Mouse (Mus musculus) liver, embryonic 16.5 days (tissue): ENCODE data around the gene Zc3hav1l. TPM values are rescaled to one million over a fixed set of nuclear protein-coding genes. Genes with fewer than 3 reads are reported as not detected.

ENCODE experiments used
- ATAC-seq: fragments of 200-750 bp; cut with Nextera tagmentation; 2 replicates; pipeline ENCODE4 v1.8.0; 2017; ENCODE audit warnings: low read depth, mild to moderate bottlenecking, moderate number of reproducible peaks, moderate library complexity
- H3K27ac ChIP-seq: fragments of 300-500 bp; sonication (generic); 2 replicates; pipeline ENCODE4 v1.5.1; 2014; ENCODE audit warnings: mild to moderate bottlenecking, low read length
- H3K27me3 ChIP-seq: fragments of 300-500 bp; sonication (generic); 2 replicates; pipeline ENCODE4 v1.6.1; 2014; ENCODE audit warnings: low read depth, low read length, mixed read lengths; ENCODE audit not compliant: control insufficient read depth, insufficient read depth
- H3K36me3 ChIP-seq: fragments of 300-500 bp; sonication (generic); 2 replicates; pipeline ENCODE4 v1.6.1; 2014; ENCODE audit warnings: mild to moderate bottlenecking; ENCODE audit not compliant: control insufficient read depth, insufficient read depth
- H3K4me1 ChIP-seq: fragments of 300-500 bp; sonication (generic); 2 replicates; pipeline ENCODE4 v1.6.1; 2014; ENCODE audit warnings: low read depth, low read length, mixed read lengths; ENCODE audit not compliant: control insufficient read depth
- H3K4me2 ChIP-seq: fragments of 300-500 bp; sonication (generic); 2 replicates; pipeline ENCODE4 v1.6.1; 2014; ENCODE audit warnings: low read depth, low read length, mixed read lengths
- H3K4me3 ChIP-seq: fragments of 300-500 bp; sonication (generic); 2 replicates; pipeline ENCODE4 v1.5.1; 2014; ENCODE audit warnings: low read depth, mild to moderate bottlenecking, low read length
- H3K9ac ChIP-seq: fragments of 300-500 bp; sonication (generic); 2 replicates; pipeline ENCODE4 v1.6.1; 2014; ENCODE audit warnings: low read depth, low read length
- H3K9me3 ChIP-seq: fragments of 300-500 bp; sonication (generic); replicated peaks from 2 replicates; pipeline ENCODE4 v1.6.1; 2016; ENCODE audit warnings: low read length; ENCODE audit not compliant: control insufficient read depth
- WGBS: fragments of 180-500 bp; shearing (Covaris S2); extraction: QIAGEN DNeasy Blood & Tissue Kit; methylation state at CpG from one replicate; pipeline ENCODE4 v1.1.7; 2014; ENCODE audit not compliant: insufficient replicate concordance; 5-methylcytosine and 5-hydroxymethylcytosine counted together
- polyA plus RNA-seq: library from polyadenylated mRNA; unstranded; fragments of >200 nt; fragmentation: Nextera tagmentation; extraction: Ambion mirVana; gene quantifications from 2 replicates; pipeline ENCODE4 v1.2.1, GENCODE M21; 2015

Gene Zc3hav1l
- polyA plus RNA-seq, 1 experiment from 2014 or later = 1.4 TPM

- no peak for ATAC-seq
- no peak overlapping the region for H3K27ac ChIP-seq
- H3K27me3 ChIP-seq = peaks cover 32% of the 10 kb centered on the region
- no peak overlapping the region for H3K4me2 ChIP-seq
- no peaks in the 10 kb centered on the region for H3K9me3 ChIP-seq
- peaks cover 6% of the 10 kb centered on the region; the same call in 1 of the 2 replicates for H3K4me1 ChIP-seq
- no peak overlapping the region for H3K4me3 ChIP-seq
- no peak overlapping the region for H3K9ac ChIP-seq
- 26% methylated on average over 4 of the region's 4 CpGs for WGBS
- H3K36me3 ChIP-seq = no peaks in the 10 kb centered on the region
These were observed 42.3 kb downstream of the Zc3hav1l start for GRCm38 (mm10) chr6:38256793-38257192.

- H3K4me1 ChIP-seq = peaks cover 6% of the 10 kb centered on the region; the same call in 1 of the 2 replicates
- H3K27ac ChIP-seq = no peak overlapping the region
- H3K9ac ChIP-seq = no peak overlapping the region
- H3K4me3 ChIP-seq = no peak overlapping the region
- no peak for ATAC-seq
- H3K36me3 ChIP-seq = no peaks in the 10 kb centered on the region
- H3K9me3 ChIP-seq = no peaks in the 10 kb centered on the region
- H3K27me3 ChIP-seq = peaks cover 32% of the 10 kb centered on the region
- 58% methylated on average over 2 of the region's 2 CpGs for WGBS
- H3K4me2 ChIP-seq = no peak overlapping the region
These were observed 43.3 kb downstream of the Zc3hav1l start for GRCm38 (mm10) chr6:38255794-38256193.

- peak; percentile 97 for ATAC-seq
- H3K36me3 ChIP-seq = no peaks in the 10 kb centered on the region
- under 1% methylated on average over 99 of the region's 118 CpGs for WGBS
These were observed 45.1 kb downstream of the Zc3hav1l start, which contains the start of gene D630045J12Rik for GRCm38 (mm10) chr6:38253736-38254641. TSS of gene D630045J12Rik (minus strand) at chr6:38254009.

GRCm38 (mm10) chr6:38252766-38253735 lies 46.0 kb downstream of the Zc3hav1l start:
- H3K27me3 ChIP-seq = peaks cover 32% of the 10 kb centered on the region
- peak overlapping the region; percentile 64 for H3K4me3 ChIP-seq
- WGBS = 17% methylated on average over 19 of the region's 19 CpGs
- peak overlapping the region; percentile 88 for H3K4me2 ChIP-seq
- H3K9me3 ChIP-seq = no peaks in the 10 kb centered on the region
- no peak overlapping the region for H3K27ac ChIP-seq
- peak overlapping the region; percentile 57; the same call in 1 of the 2 replicates for H3K9ac ChIP-seq
- peaks cover 6% of the 10 kb centered on the region; the same call in 1 of the 2 replicates for H3K4me1 ChIP-seq
- ATAC-seq = no peak
- no peaks in the 10 kb centered on the region for H3K36me3 ChIP-seq

More at GRCm38 (mm10) chr6:38253736-38254641, 45.1 kb downstream of the Zc3hav1l start, which contains the start of gene D630045J12Rik:
- H3K9me3 ChIP-seq = no peaks in the 10 kb centered on the region
- peaks cover 6% of the 10 kb centered on the region; the same call in 1 of the 2 replicates for H3K4me1 ChIP-seq
- H3K4me3 ChIP-seq = peak within 1 kb of the TSS; percentile 64
- H3K27ac ChIP-seq = no peak within 1 kb of the TSS
- H3K4me2 ChIP-seq = peak within 1 kb of the TSS; percentile 88
- peaks cover 32% of the 10 kb centered on the region for H3K27me3 ChIP-seq
- peak within 1 kb of the TSS; percentile 57; the same call in 1 of the 2 replicates for H3K9ac ChIP-seq

- H3K4me1 ChIP-seq = peaks cover 6% of the 10 kb centered on the region; the same call in 1 of the 2 replicates
- H3K9me3 ChIP-seq = no peaks in the 10 kb centered on the region
- H3K4me2 ChIP-seq = no peak overlapping the region
- no peaks in the 10 kb centered on the region for H3K36me3 ChIP-seq
- WGBS = 75% methylated on average over 10 of the region's 10 CpGs
- H3K9ac ChIP-seq = no peak overlapping the region
- no peak overlapping the region for H3K27ac ChIP-seq
- no peak overlapping the region for H3K4me3 ChIP-seq
- peaks cover 32% of the 10 kb centered on the region for H3K27me3 ChIP-seq
- no peak for ATAC-seq
These were observed 46.9 kb downstream of the Zc3hav1l start for GRCm38 (mm10) chr6:38252139-38252538.

- H3K4me3 ChIP-seq = no peak overlapping the region
- 52% methylated on average over 4 of the region's 4 CpGs for WGBS
- no peaks in the 10 kb centered on the region for H3K36me3 ChIP-seq
- peaks cover 6% of the 10 kb centered on the region; the same call in 1 of the 2 replicates for H3K4me1 ChIP-seq
- no peak for ATAC-seq
- H3K9me3 ChIP-seq = no peaks in the 10 kb centered on the region
- no peak overlapping the region for H3K27ac ChIP-seq
- no peak overlapping the region for H3K9ac ChIP-seq
- H3K4me2 ChIP-seq = no peak overlapping the region
- H3K27me3 ChIP-seq = peaks cover 32% of the 10 kb centered on the region
These were observed 47.6 kb downstream of the Zc3hav1l start for GRCm38 (mm10) chr6:38251464-38251863.

- no peak for ATAC-seq
- 70% methylated on average over 4 of the region's 4 CpGs for WGBS
- H3K9me3 ChIP-seq = no peaks in the 10 kb centered on the region
These were observed 51.7 kb downstream of the Zc3hav1l start for GRCm38 (mm10) chr6:38247362-38247761.

GRCm38 (mm10) chr6:38244806-38245205 lies 54.3 kb downstream of the Zc3hav1l start:
- H3K4me3 ChIP-seq = no peak overlapping the region
- ATAC-seq = no peak
- H3K4me2 ChIP-seq = no peak overlapping the region
- no peak overlapping the region for H3K9ac ChIP-seq
- no peaks in the 10 kb centered on the region for H3K4me1 ChIP-seq
- H3K27me3 ChIP-seq = no peaks in the 10 kb centered on the region
- H3K9me3 ChIP-seq = no peaks in the 10 kb centered on the region
- 45% methylated on average over 3 of the region's 3 CpGs for WGBS
- no peak overlapping the region for H3K27ac ChIP-seq
- no peaks in the 10 kb centered on the region for H3K36me3 ChIP-seq

More at GRCm38 (mm10) chr6:38247362-38247761, 51.7 kb downstream of the Zc3hav1l start:
- no peak overlapping the region for H3K9ac ChIP-seq
- H3K4me2 ChIP-seq = no peak overlapping the region
- no peaks in the 10 kb centered on the region for H3K36me3 ChIP-seq
- no peak overlapping the region for H3K27ac ChIP-seq
- H3K4me3 ChIP-seq = no peak overlapping the region
- no peaks in the 10 kb centered on the region for H3K4me1 ChIP-seq
- H3K27me3 ChIP-seq = peaks cover 5% of the 10 kb centered on the region; the same call in 1 of the 2 replicates
